Mouse (Mus musculus) heart, postnatal 0 days (tissue): ENCODE data around the gene Lingo2.

Experiments used
- CTCF ChIP-seq: IDR thresholded peaks from 2 replicates; pipeline ENCODE4 v1.5.1; 2016; ENCODE audit warnings: antibody characterized with exemption, control low read depth, low read depth
- EP300 ChIP-seq: IDR thresholded peaks from 2 replicates; pipeline ENCODE4 v1.6.1; 2016; ENCODE audit warnings: antibody characterized with exemption, low read depth

DNA sequence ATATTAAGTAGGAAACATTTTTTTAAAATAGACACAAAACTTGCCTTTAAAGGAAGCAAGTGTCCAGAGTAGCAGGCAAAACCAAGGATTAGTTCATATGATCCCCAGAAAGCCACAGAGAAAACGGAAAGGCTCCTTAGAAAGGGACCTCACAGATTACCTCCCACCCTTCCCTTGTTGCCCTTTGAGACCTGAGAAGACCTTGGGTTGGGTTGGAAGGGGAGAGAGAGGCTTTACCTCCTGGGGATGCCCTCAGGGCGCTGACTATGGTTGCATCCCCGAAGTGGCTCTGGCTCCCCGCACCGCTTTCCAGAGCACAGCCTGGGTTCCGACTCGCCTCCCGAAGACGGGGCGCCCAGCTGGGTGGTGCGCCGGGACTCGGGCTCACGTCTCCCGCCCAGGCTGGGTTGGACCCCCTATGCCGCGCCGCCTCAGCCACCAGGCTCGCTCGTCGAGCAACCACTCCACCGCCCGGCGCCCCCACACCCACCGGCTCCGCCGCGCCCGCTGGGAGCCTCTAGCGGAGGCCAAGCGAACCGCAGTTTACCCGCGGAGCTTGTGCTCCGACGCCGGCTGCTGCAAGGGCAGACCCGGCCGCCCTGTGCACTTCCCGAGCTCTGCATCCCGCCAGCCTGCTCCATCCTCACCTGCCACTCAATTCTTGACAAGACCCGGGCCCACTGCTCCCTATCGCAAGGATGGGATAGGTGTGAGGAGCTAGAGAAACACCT, 1.4 kb downstream of the Lingo2 start:
- TF ChIP-seq CTCF, result peak; percentile 49
- TF ChIP-seq EP300, result no peak
